Mouse (Mus musculus) cerebellum, adult 11 months (tissue): Measurements from ENCODE around the gene Slc2a4.

Experiments used
- DNase-seq: peaks from one replicate; pipeline ENCODE4 v3.0.0; 2022

Gene Slc2a4

GRCm38 (mm10) chr11:69899870-69900269 lies 48.1 kb downstream of the Slc2a4 start:
- DNase-seq: no peak

GRCm38 (mm10) chr11:69895291-69895690 lies 52.7 kb downstream of the Slc2a4 start, which contains the start of gene Acap1:
Acap1 (minus strand) TSS chr11:69895539.
- DNase-seq: no peak

GRCm38 (mm10) chr11:69894671-69895070 lies 53.3 kb downstream of the Slc2a4 start:
- DNase-seq: no peak
